Mouse (Mus musculus) CD8-positive naive resting alpha-beta T cell, adult 2 months (primary cell): Measurements from ENCODE around the gene Msantd1.
"Not testable (repeated sequence)": the region's sequence is repeated elsewhere in the genome, so short reads cannot be mapped to it uniquely, and the experiment has no call there.

ENCODE experiments used
- DNase-seq, 2 experiments: peaks; one replicate each; pipeline ENCODE4 v3.0.0; 2022; ENCODE audit warnings: low read depth in 2 of 2, low spot score in 2 of 2

Gene Msantd1

GRCm38 (mm10) chr5:34907910-34908725 lies at the start of gene Msantd1:
Gene Msantd1, plus strand, starts transcription at chr5:34908012.
- no peak for DNase-seq

DNA sequence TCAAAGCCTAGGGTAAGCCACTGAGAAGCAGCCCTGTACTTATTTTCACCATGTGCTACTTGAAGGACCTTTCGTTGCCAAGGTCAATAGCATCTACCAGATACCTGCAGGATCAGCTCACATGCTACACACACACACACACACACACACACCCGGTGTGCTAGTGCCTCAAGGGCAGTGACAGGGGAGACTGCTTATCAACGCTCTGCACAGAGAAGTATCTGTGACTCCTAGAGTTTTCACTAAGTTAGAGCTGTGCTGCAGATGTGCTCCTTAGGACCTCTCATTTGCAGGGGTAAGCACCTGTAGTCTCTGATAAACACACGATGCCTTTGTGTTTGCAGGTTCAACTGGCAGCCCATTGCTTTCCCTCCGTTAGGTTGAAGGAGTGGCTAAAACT lies 42.4 kb upstream of the Msantd1 start:
- DNase-seq, result no peak

- not testable (repeated sequence) for DNase-seq
These were observed 27.5 kb upstream of the Msantd1 start for GRCm38 (mm10) chr5:34880307-34880706.

DNA sequence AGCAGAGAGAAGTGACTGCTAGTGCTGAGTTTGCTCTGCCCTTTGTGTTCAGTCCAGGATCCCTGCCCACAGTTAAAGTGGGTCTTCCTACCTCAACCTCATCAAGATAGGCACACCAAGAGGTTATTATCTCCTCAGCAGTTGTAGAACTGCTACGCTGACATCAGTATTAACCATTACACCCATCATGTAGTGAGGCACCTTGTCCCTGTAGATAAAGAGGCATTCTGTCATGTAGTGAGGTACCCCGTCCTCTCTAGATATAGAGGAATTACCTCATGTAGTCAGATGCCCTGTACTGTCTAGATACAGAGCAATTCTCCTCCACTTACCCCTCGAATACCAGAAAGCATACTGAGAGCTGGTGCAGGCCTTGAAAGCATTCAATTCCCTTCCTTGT lies 26.8 kb upstream of the Msantd1 start:
- no peak for DNase-seq

- no peak for DNase-seq
These were observed 22.6 kb upstream of the Msantd1 start for GRCm38 (mm10) chr5:34885250-34885649.

- DNase-seq, result no peak
These were observed 18.6 kb upstream of the Msantd1 start for GRCm38 (mm10) chr5:34889252-34889651.

- DNase-seq, result no peak
These were observed 10.9 kb upstream of the Msantd1 start for GRCm38 (mm10) chr5:34896697-34897453.

DNA sequence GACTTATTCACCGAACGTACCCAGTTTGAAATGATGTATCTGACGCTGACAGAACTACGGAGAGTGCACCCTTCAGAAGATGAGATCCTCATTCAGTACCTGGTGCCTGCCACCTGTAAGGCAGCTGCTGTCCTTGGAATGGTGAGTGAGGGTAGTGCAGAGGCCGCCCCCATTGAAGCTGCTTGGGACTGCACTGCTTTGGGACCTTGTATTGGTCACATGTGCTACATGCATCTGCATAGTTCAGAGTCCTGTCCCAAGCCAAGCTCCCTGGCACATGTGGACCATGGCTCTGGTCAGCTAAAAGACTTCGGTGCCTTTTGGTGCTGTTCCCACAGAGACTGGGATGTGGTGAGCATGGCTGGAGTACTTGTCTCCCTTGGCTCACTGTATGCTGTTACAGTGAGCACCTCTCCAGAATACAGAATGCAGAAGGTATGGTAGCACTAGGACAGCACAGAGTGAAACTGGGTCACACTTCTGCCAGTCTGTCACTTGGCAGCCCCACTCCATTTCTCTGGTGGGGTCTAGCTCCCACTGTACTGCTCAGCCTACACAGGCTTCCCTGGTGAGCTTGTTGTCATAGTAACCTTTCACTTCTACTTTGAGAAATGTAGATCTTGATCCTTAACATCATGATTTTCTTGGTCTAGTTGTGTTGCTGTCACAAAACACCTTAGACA lies 7.9 kb upstream of the Msantd1 start:
- DNase-seq, result no peak

GRCm38 (mm10) chr5:34902371-34902770 lies 5.4 kb upstream of the Msantd1 start:
- DNase-seq, result no peak

DNA sequence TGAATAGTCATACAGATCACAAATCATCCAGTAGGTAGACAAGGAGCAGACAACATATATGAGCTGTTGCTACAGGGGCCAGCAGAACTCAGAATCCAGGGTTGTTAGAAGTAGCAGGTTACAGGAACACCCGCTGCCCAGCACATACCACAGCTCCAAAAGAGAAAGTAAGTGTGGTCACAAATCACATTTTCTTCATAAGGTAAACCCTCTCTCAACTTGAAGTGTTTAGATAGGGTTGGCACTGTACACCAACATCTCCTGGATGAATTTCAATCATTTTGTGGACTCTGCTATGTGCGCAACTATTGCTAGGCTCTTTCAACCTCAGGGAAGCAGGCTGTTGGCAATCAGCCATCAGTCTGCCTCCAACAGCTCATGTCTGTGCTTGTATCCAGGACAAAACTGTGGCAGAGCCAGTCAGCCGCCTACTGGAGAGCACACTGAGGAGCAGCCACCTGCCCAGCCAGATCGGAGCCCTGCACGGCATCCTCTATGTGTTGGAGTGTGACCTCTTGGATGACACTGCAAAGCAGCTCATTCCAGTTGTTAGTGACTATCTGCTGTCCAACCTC lies 4.9 kb upstream of the Msantd1 start:
- no peak for DNase-seq

- no peak for DNase-seq
These were observed 3.4 kb upstream of the Msantd1 start for GRCm38 (mm10) chr5:34904412-34904811.

GRCm38 (mm10) chr5:34907230-34907629 lies 582 bp upstream of the Msantd1 start:
- DNase-seq, result no peak

GRCm38 (mm10) chr5:34908726-34909633 lies 1.2 kb downstream of the Msantd1 start:
- DNase-seq, result no peak

DNA sequence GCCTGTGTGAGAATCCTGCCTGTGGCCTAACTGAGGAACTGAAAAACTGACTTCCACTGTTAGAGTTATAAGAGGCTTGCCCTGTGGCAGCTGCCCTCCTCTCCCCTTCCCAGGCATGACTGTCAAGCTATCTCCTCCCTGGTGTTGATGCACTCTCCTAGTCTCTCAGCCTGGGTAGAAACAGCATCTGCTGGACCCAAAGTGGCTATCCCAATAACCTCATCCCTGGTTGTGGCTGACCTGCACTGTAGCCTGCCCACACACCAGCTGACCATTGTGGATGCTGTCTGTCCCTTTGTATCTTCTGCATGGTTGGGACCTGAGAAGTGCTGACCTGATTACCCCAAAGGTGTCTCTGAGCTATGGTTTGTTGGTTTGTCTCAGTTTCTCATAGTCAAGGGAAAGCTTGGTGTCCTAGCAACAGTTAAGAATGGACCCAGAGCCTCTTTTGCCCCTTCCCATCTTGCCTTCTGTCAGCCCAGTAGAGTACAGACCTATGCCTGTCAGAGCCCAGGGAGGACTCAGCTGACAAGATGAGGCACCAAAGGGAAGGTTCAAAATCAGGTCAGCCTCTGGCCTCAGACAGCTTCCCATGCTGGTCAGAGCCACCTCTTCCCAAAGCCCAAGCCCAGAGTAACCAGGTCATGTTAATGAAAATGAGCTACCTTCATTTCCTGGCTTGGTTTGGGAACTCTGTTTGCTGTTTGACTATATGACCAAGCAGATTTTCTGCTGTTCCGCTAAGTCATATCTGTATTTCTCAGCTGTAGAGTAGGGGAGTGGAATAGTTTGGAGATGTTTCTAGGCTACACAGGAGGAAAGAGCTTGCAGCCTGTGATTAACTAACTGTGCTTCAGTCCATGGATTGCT lies 2.1 kb downstream of the Msantd1 start:
- DNase-seq, result no peak

GRCm38 (mm10) chr5:34910504-34910815 lies 2.6 kb downstream of the Msantd1 start:
- DNase-seq, result no peak

GRCm38 (mm10) chr5:34915801-34916200 lies 8.0 kb downstream of the Msantd1 start:
- DNase-seq, result peak; percentile 18 to 32

DNA sequence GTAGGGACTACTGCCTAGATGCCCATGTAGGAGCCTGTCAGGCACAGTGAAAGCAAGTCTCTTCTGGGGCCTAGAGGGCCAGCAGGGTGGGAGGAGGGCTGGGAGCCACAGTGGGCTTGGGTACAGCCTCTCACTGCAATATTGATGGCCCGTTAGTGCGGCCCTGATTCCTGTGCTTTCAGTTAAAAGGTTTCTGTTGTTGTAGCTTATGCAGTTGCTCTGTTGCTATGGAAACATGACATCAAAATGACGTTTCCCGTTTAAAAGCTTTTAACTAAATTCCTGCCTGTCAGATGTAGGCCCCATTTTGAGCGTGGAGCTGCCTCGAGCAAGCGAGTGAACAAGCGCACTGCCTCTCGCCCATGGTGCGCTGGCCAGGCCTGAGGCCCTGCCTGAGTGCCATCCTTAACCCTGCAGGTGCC lies 9.4 kb downstream of the Msantd1 start:
- DNase-seq, result no peak

GRCm38 (mm10) chr5:34918785-34919184 lies 11.0 kb downstream of the Msantd1 start:
- DNase-seq, result no peak

- no peak for DNase-seq
These were observed 14.7 kb downstream of the Msantd1 start for GRCm38 (mm10) chr5:34922531-34922930.

DNA sequence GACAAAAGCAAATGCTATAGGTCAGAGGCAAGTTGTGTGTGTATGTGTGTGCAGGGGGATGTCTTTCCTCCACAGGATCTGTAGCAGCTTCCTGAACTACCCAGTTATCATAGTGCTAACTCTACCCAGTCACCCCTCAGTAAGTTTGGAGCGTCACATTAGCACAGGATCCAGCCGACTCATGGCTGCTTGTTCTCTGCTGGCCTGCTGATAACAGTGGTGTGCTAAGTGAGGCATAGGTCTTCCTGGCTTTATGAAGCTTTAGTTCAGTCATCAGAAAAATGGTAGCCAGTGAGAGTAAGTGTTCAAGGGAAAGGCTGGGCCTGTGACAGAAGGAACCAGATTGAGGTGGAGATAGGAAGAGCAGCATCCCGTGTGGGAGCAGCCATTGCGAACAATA lies 16.1 kb downstream of the Msantd1 start:
- DNase-seq, result no peak
